Mouse (Mus musculus) hindbrain, embryonic 14.5 days (tissue): ENCODE data around the gene Adra2a. TPM values are rescaled to one million over a fixed set of nuclear protein-coding genes. Genes with fewer than 3 reads are reported as not detected.

Source experiments
- ATAC-seq: fragments of 200-750 bp; cut with Nextera tagmentation; 2 replicates; pipeline ENCODE4 v1.8.0; 2017; ENCODE audit warnings: moderate number of reproducible peaks, mild to moderate bottlenecking, moderate TSS enrichment, moderate library complexity; ENCODE audit not compliant: low FRiP score
- DNase-seq: peaks from one replicate; pipeline ENCODE4 v3.0.0-alpha.2; 2015; ENCODE audit warnings: low spot score
- H3K27ac ChIP-seq: fragments of 300-500 bp; sonication (generic); 2 replicates; pipeline ENCODE4 v1.5.1; 2014; ENCODE audit warnings: mild to moderate bottlenecking, moderate library complexity
- H3K27me3 ChIP-seq: fragments of 300-500 bp; sonication (generic); 2 replicates; pipeline ENCODE4 v1.6.1; 2014; ENCODE audit warnings: mild to moderate bottlenecking, low read length, mixed read lengths; ENCODE audit not compliant: control insufficient read depth, insufficient read depth
- H3K36me3 ChIP-seq: fragments of 300-500 bp; sonication (generic); replicated peaks from 2 replicates; pipeline ENCODE4 v1.6.1; 2014; ENCODE audit not compliant: control insufficient read depth, insufficient read depth
- H3K4me1 ChIP-seq: fragments of 300-500 bp; sonication (generic); replicated peaks from 2 replicates; pipeline ENCODE4 v1.6.1; 2014; ENCODE audit warnings: antibody characterized with exemption, low read length, mixed read lengths; ENCODE audit not compliant: control insufficient read depth, insufficient read depth
- H3K4me2 ChIP-seq: fragments of 300-500 bp; sonication (generic); replicated peaks from 2 replicates; pipeline ENCODE4 v1.6.1; 2014; ENCODE audit warnings: mild to moderate bottlenecking, moderate library complexity
- H3K4me3 ChIP-seq: fragments of 300-500 bp; sonication (generic); replicated peaks from 2 replicates; pipeline ENCODE4 v1.5.1; 2014; ENCODE audit warnings: mild to moderate bottlenecking, low read length
- H3K9ac ChIP-seq: fragments of 300-500 bp; sonication (generic); 2 replicates; pipeline ENCODE4 v1.6.1; 2014
- H3K9me3 ChIP-seq: fragments of 300-500 bp; sonication (generic); 2 replicates; pipeline ENCODE4 v1.6.1; 2016; ENCODE audit warnings: low read length; ENCODE audit not compliant: control insufficient read depth
- WGBS: fragments of 180-500 bp; shearing (Covaris S2); extraction: QIAGEN DNeasy Blood & Tissue Kit; methylation state at CpG from one replicate; pipeline ENCODE4 v1.1.7; 2014; 5-methylcytosine and 5-hydroxymethylcytosine counted together
- polyA plus RNA-seq: library from polyadenylated mRNA; unstranded; fragments of >200 nt; fragmentation: Nextera tagmentation; extraction: Ambion mirVana; gene quantifications from 2 replicates; pipeline ENCODE4 v1.2.1, GENCODE M21; 2014

The Adra2a gene
- polyA plus RNA-seq, 1 experiment from 2014 or later: 7.5 TPM

- peak; percentile 91 for DNase-seq
- peak overlapping the region; percentile 100 for H3K4me2 ChIP-seq
- H3K9ac ChIP-seq: peak overlapping the region; percentile 72
- peaks cover 35% of the 10 kb centered on the region for H3K27me3 ChIP-seq
- peak overlapping the region; percentile 65 for H3K4me3 ChIP-seq
- WGBS: under 1% methylated on average over 57 of the region's 59 CpGs
- H3K9me3 ChIP-seq: no peaks in the 10 kb centered on the region
- H3K27ac ChIP-seq: peak overlapping the region; percentile 77
- no peaks in the 10 kb centered on the region for H3K36me3 ChIP-seq
- ATAC-seq: peak; percentile 89
- H3K4me1 ChIP-seq: peaks cover 18% of the 10 kb centered on the region
Measured at GRCm38 (mm10) chr19:54044507-54045371, 788 bp downstream of the Adra2a start.

GRCm38 (mm10) chr19:54045412-54045811, 1.5 kb downstream of the Adra2a start:
- Histone ChIP-seq H3K9me3 (no peaks in the 10 kb centered on the region), H3K27ac (peak overlapping the region; percentile 77), H3K4me2 (peak overlapping the region; percentile 100), H3K9ac (peak overlapping the region; percentile 72), H3K4me1 (peaks cover 18% of the 10 kb centered on the region), H3K27me3 (peaks cover 39% of the 10 kb centered on the region), H3K36me3 (no peaks in the 10 kb centered on the region), H3K4me3 (peak overlapping the region; percentile 65)
- DNase-seq (no peak), ATAC-seq (peak; percentile 32; the same call in 1 of the 2 replicates)
- WGBS: under 1% methylated on average over 29 of the region's 29 CpGs

GRCm38 (mm10) chr19:54045931-54046683, 2.2 kb downstream of the Adra2a start:
- WGBS: 3% methylated on average over 55 of the region's 55 CpGs
- H3K27me3 ChIP-seq: peaks cover 39% of the 10 kb centered on the region
- no peak for DNase-seq

GRCm38 (mm10) chr19:54046684-54047070, 2.7 kb downstream of the Adra2a start:
- Histone ChIP-seq H3K27me3 (peaks cover 39% of the 10 kb centered on the region), H3K27ac (peak overlapping the region; percentile 77), H3K4me2 (peak overlapping the region; percentile 100), H3K9me3 (no peaks in the 10 kb centered on the region), H3K4me3 (peak overlapping the region; percentile 65), H3K4me1 (peaks cover 18% of the 10 kb centered on the region), H3K9ac (peak overlapping the region; percentile 72), H3K36me3 (no peaks in the 10 kb centered on the region)
- ATAC-seq (no peak), DNase-seq (no peak)
- under 1% methylated on average over 46 of the region's 46 CpGs for WGBS

More at GRCm38 (mm10) chr19:54045931-54046683, 2.2 kb downstream of the Adra2a start:
- Histone ChIP-seq H3K4me2 (peak overlapping the region; percentile 100), H3K27ac (peak overlapping the region; percentile 77; the same call in 1 of the 2 replicates), H3K4me3 (peak overlapping the region; percentile 65), H3K9me3 (no peaks in the 10 kb centered on the region), H3K4me1 (peaks cover 18% of the 10 kb centered on the region), H3K9ac (peak overlapping the region; percentile 72), H3K36me3 (no peaks in the 10 kb centered on the region)
- no peak for ATAC-seq

GRCm38 (mm10) chr19:54047386-54048050, 3.6 kb downstream of the Adra2a start:
- DNase-seq: no peak
- ATAC-seq: no peak
- Histone ChIP-seq H3K4me3 (peak overlapping the region; percentile 65), H3K27ac (peak overlapping the region; percentile 77), H3K27me3 (peaks cover 39% of the 10 kb centered on the region), H3K9me3 (no peaks in the 10 kb centered on the region), H3K36me3 (no peaks in the 10 kb centered on the region), H3K9ac (peak overlapping the region; percentile 72), H3K4me2 (peak overlapping the region; percentile 100), H3K4me1 (peaks cover 18% of the 10 kb centered on the region)
- WGBS: under 1% methylated on average over 27 of the region's 27 CpGs

- no peak overlapping the region for H3K27ac ChIP-seq
- peaks cover 39% of the 10 kb centered on the region for H3K27me3 ChIP-seq
- peak overlapping the region; percentile 65 for H3K4me3 ChIP-seq
- peaks cover 18% of the 10 kb centered on the region for H3K4me1 ChIP-seq
- WGBS: 11% methylated on average over 13 of the region's 13 CpGs
- peak overlapping the region; percentile 100 for H3K4me2 ChIP-seq
- ATAC-seq (no peak), DNase-seq (no peak)
- H3K36me3 ChIP-seq: no peaks in the 10 kb centered on the region
- no peaks in the 10 kb centered on the region for H3K9me3 ChIP-seq
- 0 out of 2 replicates have a peak overlapping the region, but pooled peaks have one; percentile 72 for H3K9ac ChIP-seq
Measured at GRCm38 (mm10) chr19:54048161-54048885, 4.4 kb downstream of the Adra2a start.

- Histone ChIP-seq H3K9ac (no peak overlapping the region), H3K36me3 (no peaks in the 10 kb centered on the region), H3K27me3 (peaks cover 30% of the 10 kb centered on the region), H3K4me3 (no peak overlapping the region), H3K27ac (no peak overlapping the region), H3K4me1 (peaks cover 5% of the 10 kb centered on the region; the same call in 1 of the 2 replicates), H3K9me3 (no peaks in the 10 kb centered on the region), H3K4me2 (no peak overlapping the region)
- DNase-seq (no peak), ATAC-seq (no peak)
- WGBS: 79% methylated on average over 4 of the region's 4 CpGs
Measured at GRCm38 (mm10) chr19:54051651-54052050, 7.7 kb downstream of the Adra2a start.

GRCm38 (mm10) chr19:54055845-54056244, 11.9 kb downstream of the Adra2a start:
- 37% methylated on average over 5 of the region's 5 CpGs for WGBS
- Histone ChIP-seq H3K27ac (no peak overlapping the region), H3K9ac (no peak overlapping the region), H3K4me2 (no peak overlapping the region), H3K27me3 (no peaks in the 10 kb centered on the region), H3K36me3 (no peaks in the 10 kb centered on the region), H3K4me1 (no peaks in the 10 kb centered on the region), H3K9me3 (no peaks in the 10 kb centered on the region), H3K4me3 (no peak overlapping the region)
- no peak for DNase-seq
- ATAC-seq: no peak
